Mouse (Mus musculus) neural tube, embryonic 13.5 days (tissue): ENCODE results near the gene St3gal3. TPM values are rescaled to one million over a fixed set of nuclear protein-coding genes. Genes with fewer than 3 reads are reported as not detected.

Experiments used
- ATAC-seq: fragments of 200-750 bp; cut with Nextera tagmentation; 2 replicates; pipeline ENCODE4 v1.8.0; 2017; ENCODE audit warnings: low read depth, mild to moderate bottlenecking, moderate TSS enrichment, moderate library complexity
- H3K27ac ChIP-seq: fragments of 300-500 bp; sonication (generic); replicated peaks from 2 replicates; pipeline ENCODE4 v1.5.1; 2015; ENCODE audit warnings: moderate library complexity, mild to moderate bottlenecking, inconsistent platforms
- H3K27me3 ChIP-seq: fragments of 300-500 bp; sonication (generic); 2 replicates; pipeline ENCODE4 v1.6.1; 2015; ENCODE audit warnings: mild to moderate bottlenecking, inconsistent platforms
- H3K36me3 ChIP-seq: fragments of 300-500 bp; sonication (generic); 2 replicates; pipeline ENCODE4 v1.6.1; 2015; ENCODE audit warnings: mild to moderate bottlenecking, inconsistent platforms
- H3K4me1 ChIP-seq: fragments of 300-500 bp; sonication (generic); replicated peaks from 2 replicates; pipeline ENCODE4 v1.6.1; 2015; ENCODE audit warnings: inconsistent platforms
- H3K4me2 ChIP-seq: fragments of 300-500 bp; sonication (generic); 2 replicates; pipeline ENCODE4 v1.6.1; 2015; ENCODE audit warnings: inconsistent platforms, mild to moderate bottlenecking, moderate library complexity
- H3K4me3 ChIP-seq: fragments of 300-500 bp; sonication (generic); 2 replicates; pipeline ENCODE4 v1.5.1; 2015; ENCODE audit warnings: mild to moderate bottlenecking, inconsistent platforms
- H3K9ac ChIP-seq: fragments of 300-500 bp; sonication (generic); 2 replicates; pipeline ENCODE4 v1.6.1; 2015; ENCODE audit warnings: moderate library complexity, mild to moderate bottlenecking, inconsistent platforms
- H3K9me3 ChIP-seq: fragments of 300-500 bp; sonication (generic); 2 replicates; pipeline ENCODE4 v1.6.1; 2016; ENCODE audit warnings: inconsistent platforms
- WGBS: fragments of 180-500 bp; shearing (Covaris S2); methylation state at CpG from one replicate; pipeline ENCODE4 v1.1.7; 2015; 5-methylcytosine and 5-hydroxymethylcytosine counted together
- polyA plus RNA-seq: library from polyadenylated mRNA; unstranded; fragments of >200 nt; fragmentation: Nextera tagmentation; extraction: Ambion mirVana; gene quantifications from 2 replicates; pipeline ENCODE4 v1.2.1, GENCODE M21; 2015

The St3gal3 gene
- polyA plus RNA-seq, 1 experiment from 2014 or later, result 12.2 TPM

- Histone ChIP-seq H3K27ac (no peak overlapping the region), H3K4me1 (no peaks in the 10 kb centered on the region), H3K4me3 (no peak overlapping the region), H3K27me3 (no peaks in the 10 kb centered on the region), H3K9me3 (0 out of 2 replicates have a peak, but pooled peaks cover 3% of the 10 kb centered on the region), H3K36me3 (0 out of 2 replicates have a peak, but pooled peaks cover 18% of the 10 kb centered on the region), H3K4me2 (no peak overlapping the region), H3K9ac (no peak overlapping the region)
- no peak for ATAC-seq
- 87% methylated on average over 8 of the region's 8 CpGs for WGBS
Observed at GRCm38 (mm10) chr4:118103280-118103830, 31.4 kb downstream of the St3gal3 start.

GRCm38 (mm10) chr4:118101497-118101896 lies 33.2 kb downstream of the St3gal3 start:
- H3K4me2 ChIP-seq, result no peak overlapping the region
- 0 out of 2 replicates have a peak, but pooled peaks cover 5% of the 10 kb centered on the region for H3K4me1 ChIP-seq
- H3K27me3 ChIP-seq, result no peaks in the 10 kb centered on the region
- H3K36me3 ChIP-seq, result 0 out of 2 replicates have a peak, but pooled peaks cover 5% of the 10 kb centered on the region
- ATAC-seq, result no peak
- H3K9me3 ChIP-seq, result no peaks in the 10 kb centered on the region
- H3K9ac ChIP-seq, result no peak overlapping the region
- 94% methylated on average over 6 of the region's 6 CpGs for WGBS
- no peak overlapping the region for H3K27ac ChIP-seq
- H3K4me3 ChIP-seq, result no peak overlapping the region

- 0 out of 2 replicates have a peak, but pooled peaks cover 4% of the 10 kb centered on the region for H3K36me3 ChIP-seq
- no peak overlapping the region for H3K27ac ChIP-seq
- H3K4me1 ChIP-seq, result 0 out of 2 replicates have a peak, but pooled peaks cover 5% of the 10 kb centered on the region
- ATAC-seq, result no peak
- H3K9me3 ChIP-seq, result no peaks in the 10 kb centered on the region
- no peak overlapping the region for H3K4me3 ChIP-seq
- WGBS, result 90% methylated on average over 8 of the region's 8 CpGs
- no peak overlapping the region for H3K9ac ChIP-seq
- H3K27me3 ChIP-seq, result no peaks in the 10 kb centered on the region
- H3K4me2 ChIP-seq, result no peak overlapping the region
Observed at GRCm38 (mm10) chr4:118099637-118100364, 34.9 kb downstream of the St3gal3 start.

GRCm38 (mm10) chr4:118098571-118098970 lies 36.1 kb downstream of the St3gal3 start:
- H3K36me3 ChIP-seq, result 0 out of 2 replicates have a peak, but pooled peaks cover 4% of the 10 kb centered on the region
- H3K4me2 ChIP-seq, result no peak overlapping the region
- H3K27me3 ChIP-seq, result no peaks in the 10 kb centered on the region
- H3K4me3 ChIP-seq, result no peak overlapping the region
- no peak for ATAC-seq
- no peak overlapping the region for H3K27ac ChIP-seq
- no peak overlapping the region for H3K9ac ChIP-seq
- WGBS, result 95% methylated on average over 6 of the region's 6 CpGs
- 0 out of 2 replicates have a peak, but pooled peaks cover 5% of the 10 kb centered on the region for H3K4me1 ChIP-seq
- H3K9me3 ChIP-seq, result no peaks in the 10 kb centered on the region

GRCm38 (mm10) chr4:118096069-118096468 lies 38.6 kb downstream of the St3gal3 start:
- 0 out of 2 replicates have a peak, but pooled peaks cover 4% of the 10 kb centered on the region for H3K36me3 ChIP-seq
- 0 out of 2 replicates have a peak, but pooled peaks cover 5% of the 10 kb centered on the region for H3K4me1 ChIP-seq
- no peak overlapping the region for H3K9ac ChIP-seq
- no peak overlapping the region for H3K27ac ChIP-seq
- ATAC-seq, result no peak
- H3K4me2 ChIP-seq, result no peak overlapping the region
- H3K9me3 ChIP-seq, result no peaks in the 10 kb centered on the region
- no peaks in the 10 kb centered on the region for H3K27me3 ChIP-seq
- no peak overlapping the region for H3K4me3 ChIP-seq
- 81% methylated on average over 6 of the region's 6 CpGs for WGBS

GRCm38 (mm10) chr4:118092784-118093457 lies 41.8 kb downstream of the St3gal3 start:
- ATAC-seq, result no peak

GRCm38 (mm10) chr4:118090449-118090848 lies 44.3 kb downstream of the St3gal3 start:
- H3K9ac ChIP-seq, result no peak overlapping the region
- H3K27me3 ChIP-seq, result no peaks in the 10 kb centered on the region
- no peak overlapping the region for H3K4me3 ChIP-seq
- no peak overlapping the region for H3K27ac ChIP-seq
- no peaks in the 10 kb centered on the region for H3K36me3 ChIP-seq
- H3K4me2 ChIP-seq, result no peak overlapping the region
- H3K4me1 ChIP-seq, result peaks cover 14% of the 10 kb centered on the region; the same call in 1 of the 2 replicates
- ATAC-seq, result no peak
- WGBS, result 91% methylated on average over 11 of the region's 11 CpGs
- no peaks in the 10 kb centered on the region for H3K9me3 ChIP-seq

More at GRCm38 (mm10) chr4:118092784-118093457, 41.8 kb downstream of the St3gal3 start:
- no peak overlapping the region for H3K9ac ChIP-seq
- H3K9me3 ChIP-seq, result no peaks in the 10 kb centered on the region
- 91% methylated on average over 11 of the region's 11 CpGs for WGBS
- H3K27me3 ChIP-seq, result no peaks in the 10 kb centered on the region
- no peaks in the 10 kb centered on the region for H3K36me3 ChIP-seq
- H3K4me2 ChIP-seq, result no peak overlapping the region
- no peak overlapping the region for H3K4me3 ChIP-seq
- peaks cover 16% of the 10 kb centered on the region; the same call in 1 of the 2 replicates for H3K4me1 ChIP-seq
- H3K27ac ChIP-seq, result no peak overlapping the region

GRCm38 (mm10) chr4:118089939-118090338 lies 44.8 kb downstream of the St3gal3 start:
- H3K4me2 ChIP-seq, result no peak overlapping the region
- no peak overlapping the region for H3K9ac ChIP-seq
- no peaks in the 10 kb centered on the region for H3K36me3 ChIP-seq
- peaks cover 14% of the 10 kb centered on the region; the same call in 1 of the 2 replicates for H3K4me1 ChIP-seq
- H3K4me3 ChIP-seq, result no peak overlapping the region
- no peak overlapping the region for H3K27ac ChIP-seq
- no peak for ATAC-seq
- H3K9me3 ChIP-seq, result no peaks in the 10 kb centered on the region
- no peaks in the 10 kb centered on the region for H3K27me3 ChIP-seq
- 63% methylated on average over 9 of the region's 9 CpGs for WGBS

GRCm38 (mm10) chr4:118088771-118089170 lies 45.9 kb downstream of the St3gal3 start:
- no peak overlapping the region for H3K9ac ChIP-seq
- ATAC-seq, result no peak
- 87% methylated on average over 2 of the region's 2 CpGs for WGBS
- H3K4me2 ChIP-seq, result no peak overlapping the region
- H3K4me3 ChIP-seq, result no peak overlapping the region
- H3K36me3 ChIP-seq, result no peaks in the 10 kb centered on the region
- H3K27ac ChIP-seq, result no peak overlapping the region
- H3K4me1 ChIP-seq, result peaks cover 14% of the 10 kb centered on the region; the same call in 1 of the 2 replicates
- no peaks in the 10 kb centered on the region for H3K9me3 ChIP-seq
- no peaks in the 10 kb centered on the region for H3K27me3 ChIP-seq

- Histone ChIP-seq H3K9ac (no peak overlapping the region), H3K4me2 (no peak overlapping the region), H3K4me3 (no peak overlapping the region), H3K36me3 (no peaks in the 10 kb centered on the region), H3K27me3 (no peaks in the 10 kb centered on the region), H3K9me3 (no peaks in the 10 kb centered on the region), H3K4me1 (peaks cover 18% of the 10 kb centered on the region; the same call in 1 of the 2 replicates), H3K27ac (no peak overlapping the region)
- 77% methylated on average over 4 of the region's 4 CpGs for WGBS
- no peak for ATAC-seq
Observed at GRCm38 (mm10) chr4:118085025-118085424, 49.7 kb downstream of the St3gal3 start.

- 41% methylated on average over 14 of the region's 14 CpGs for WGBS
- H3K4me2 ChIP-seq, result peak overlapping the region; percentile 23; the same call in 1 of the 2 replicates
Observed at GRCm38 (mm10) chr4:118083217-118083951, 51.3 kb downstream of the St3gal3 start.

More at GRCm38 (mm10) chr4:118083217-118083951, 51.3 kb downstream of the St3gal3 start:
- H3K9me3 ChIP-seq, result no peaks in the 10 kb centered on the region
- no peaks in the 10 kb centered on the region for H3K36me3 ChIP-seq
- peak; percentile 93 for ATAC-seq
- no peak overlapping the region for H3K9ac ChIP-seq
- no peaks in the 10 kb centered on the region for H3K27me3 ChIP-seq
- no peak overlapping the region for H3K27ac ChIP-seq
- no peak overlapping the region for H3K4me3 ChIP-seq
- peaks cover 16% of the 10 kb centered on the region for H3K4me1 ChIP-seq
